Mouse (Mus musculus) 3134 (cell line): ENCODE measurements around the gene Gm12790.
"Not testable (repeated sequence)": the region's sequence is repeated elsewhere in the genome, so short reads cannot be mapped to it uniquely, and the experiment has no call there.

Experiments used
- DNase-seq: peaks from one replicate; pipeline ENCODE4 v3.0.0-alpha.2; 2011; ENCODE audit warnings: low spot score; ENCODE audit not compliant: insufficient read length; ENCODE audit errors: extremely low read depth

Gm12790 gene

DNA sequence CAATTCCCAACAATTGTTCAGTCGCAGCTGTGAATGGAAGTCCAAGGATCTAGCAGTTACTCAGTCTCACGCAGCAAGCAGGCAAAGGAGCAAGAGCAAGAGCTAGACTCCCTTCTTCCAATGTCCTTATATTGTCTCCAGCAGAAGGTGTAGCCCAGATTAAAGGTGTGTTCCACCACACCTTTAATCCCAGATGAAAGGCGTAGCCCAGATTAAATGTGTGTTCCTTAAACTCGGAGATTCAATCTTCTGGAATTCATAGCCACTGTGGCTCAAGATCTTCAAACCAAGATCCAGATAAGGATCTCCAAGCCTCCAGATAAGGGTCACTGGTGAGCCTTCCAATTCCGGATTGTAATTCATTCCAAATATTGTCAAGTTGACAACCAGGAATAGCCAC, at the start of gene Gm12790:
TSS of gene Gm12790 (minus strand) at position 101 of the 400 bp plus-strand sequence.
- not testable (repeated sequence) for DNase-seq

DNA sequence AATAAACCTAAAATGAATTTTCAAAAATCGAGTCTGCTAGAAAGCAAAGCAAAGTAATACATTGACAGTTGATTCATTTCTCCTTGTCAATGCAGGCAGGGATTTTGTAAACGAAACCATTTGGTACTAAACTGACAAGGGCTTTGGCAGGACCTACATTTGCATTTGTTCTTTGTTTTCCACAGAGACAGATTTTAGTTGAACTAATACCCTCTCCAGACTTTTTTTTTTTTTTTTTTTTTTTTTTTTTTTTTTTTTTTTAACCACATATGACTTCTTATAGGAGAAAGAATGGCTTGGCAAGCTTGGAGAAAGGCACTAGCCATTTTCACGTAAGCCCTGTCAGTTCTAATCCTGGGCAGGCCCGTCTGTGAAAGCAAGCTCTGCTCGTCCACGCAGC, 45.8 kb upstream of the Gm12790 start:
- no peak for DNase-seq

DNA sequence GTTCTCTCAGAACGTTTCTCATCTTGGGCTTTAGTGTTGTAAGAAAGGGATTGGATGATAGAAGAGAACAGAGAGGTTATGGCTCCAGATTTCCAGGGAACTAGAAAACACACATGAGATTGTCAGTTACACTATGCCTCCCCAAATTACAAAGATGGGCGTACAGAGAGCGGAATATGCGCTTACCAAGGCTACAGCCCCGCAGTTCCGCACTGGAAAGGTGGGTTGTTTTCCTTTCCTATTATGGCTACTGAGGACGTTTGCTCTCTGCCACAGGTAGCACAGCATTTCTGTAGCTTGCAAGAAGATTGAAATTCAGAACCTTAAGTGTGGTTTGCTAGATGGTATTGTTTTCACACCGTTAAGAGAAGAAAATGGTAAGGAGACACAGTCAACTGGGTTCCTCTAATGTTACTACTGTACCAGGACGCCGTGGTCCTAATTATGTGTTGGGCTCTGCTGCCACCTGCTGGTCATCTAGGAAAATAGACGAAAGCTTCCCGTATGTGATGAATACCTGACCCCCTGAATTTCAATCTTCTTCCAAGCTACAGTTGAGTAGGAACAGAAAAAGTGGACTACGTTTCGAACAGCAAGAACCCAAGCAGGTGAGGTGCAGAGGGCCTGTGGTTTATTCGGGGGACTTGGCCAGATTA, 17.5 kb upstream of the Gm12790 start:
- no peak for DNase-seq

DNA sequence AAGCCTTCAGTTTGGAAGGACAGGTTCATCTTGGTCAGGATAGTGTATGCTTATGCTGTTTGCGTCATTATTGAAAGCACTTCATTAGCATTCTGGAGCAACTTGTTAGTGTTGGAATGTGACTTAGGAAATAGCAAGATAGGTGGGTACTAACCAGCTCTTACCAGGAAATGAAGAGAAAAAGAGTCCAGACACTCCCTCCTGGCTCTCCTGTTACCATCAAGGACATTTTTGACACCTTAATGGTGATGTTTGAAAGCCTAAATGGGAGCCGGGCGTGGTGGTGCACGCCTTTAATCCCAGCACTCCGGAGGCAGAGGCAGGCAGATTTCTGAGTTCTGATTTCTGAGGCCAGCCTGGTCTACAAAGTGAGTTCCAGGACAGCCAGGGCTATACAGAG, 16.6 kb upstream of the Gm12790 start:
- DNase-seq: no peak

DNA sequence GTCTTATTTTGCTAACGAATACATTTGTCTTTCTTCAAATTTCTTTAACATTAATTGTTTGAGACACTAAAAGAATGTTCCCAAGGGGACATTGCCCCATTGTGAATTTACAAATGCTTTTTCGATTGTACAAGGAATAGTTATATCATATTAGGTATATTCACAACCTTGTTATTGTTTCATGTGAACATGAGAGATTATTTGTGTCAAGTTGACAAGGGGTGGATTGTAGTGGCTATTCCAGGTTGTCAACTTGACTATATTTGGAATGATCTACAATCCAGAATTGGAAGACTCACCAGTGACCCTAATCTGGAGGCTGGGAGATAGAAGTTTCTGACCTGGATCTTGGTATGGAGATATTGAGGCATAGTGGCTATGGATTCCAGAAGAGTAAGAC, 5.5 kb upstream of the Gm12790 start, which contains the start of gene Gm12789:
TSS of gene Gm12789 (plus strand) at position 301 of the 400 bp plus-strand sequence.
- DNase-seq: not testable (repeated sequence)

DNA sequence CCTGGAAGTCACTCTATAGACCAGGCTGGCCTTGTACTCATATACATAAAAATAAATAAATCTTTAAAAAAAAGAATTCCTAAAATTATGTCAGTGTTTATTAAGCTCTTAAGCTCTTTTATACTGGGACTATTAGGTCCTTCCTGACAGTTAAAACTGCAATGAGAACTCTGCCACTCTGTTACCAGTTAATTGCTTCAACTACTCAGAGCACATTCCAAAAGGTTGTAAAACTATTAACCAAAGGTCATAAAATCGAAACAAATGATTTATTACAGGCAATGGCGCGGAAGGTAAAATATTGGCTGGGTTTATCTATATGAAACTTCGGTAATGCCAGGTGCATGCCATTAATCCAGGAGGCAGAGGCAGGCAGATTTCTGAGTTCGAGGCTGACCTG, 4.8 kb upstream of the Gm12790 start:
- no peak for DNase-seq

DNA sequence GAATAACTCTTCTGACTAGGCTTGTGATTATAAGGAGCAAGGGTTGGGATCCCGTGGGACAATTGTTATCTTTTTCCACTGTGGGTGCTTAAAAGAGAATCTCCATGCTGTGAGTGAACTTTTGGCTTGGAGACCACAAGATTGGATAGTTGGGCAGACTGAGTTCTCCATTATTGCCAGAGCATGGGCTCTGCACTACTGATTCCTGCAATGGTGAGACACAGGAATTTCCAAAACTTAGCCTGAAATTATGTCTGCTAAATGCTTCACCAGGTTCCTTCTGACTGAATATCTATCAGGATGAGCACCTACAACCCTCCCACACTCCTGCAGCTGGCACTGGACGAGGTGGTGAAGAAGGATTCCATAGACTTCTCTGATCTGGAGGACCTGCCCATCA, 40.7 kb downstream of the Gm12790 start, which contains the start of gene Gm12794:
TSS of gene Gm12794 (plus strand) at position 301 of the 400 bp plus-strand sequence.
- not testable (repeated sequence) for DNase-seq
